Mouse (Mus musculus) lung, postnatal 10 days (tissue): ENCODE results near the gene Ly9.
A peak's percentile ranks its signal among the peaks of the same experiment; 100 is the strongest.

Experiments used
- DNase-seq: peaks from one replicate; pipeline ENCODE4 v3.0.0; 2021

The Ly9 gene

GRCm38 (mm10) chr1:171568436-171568835 lies 38.8 kb downstream of the Ly9 start:
- no peak for DNase-seq

DNA sequence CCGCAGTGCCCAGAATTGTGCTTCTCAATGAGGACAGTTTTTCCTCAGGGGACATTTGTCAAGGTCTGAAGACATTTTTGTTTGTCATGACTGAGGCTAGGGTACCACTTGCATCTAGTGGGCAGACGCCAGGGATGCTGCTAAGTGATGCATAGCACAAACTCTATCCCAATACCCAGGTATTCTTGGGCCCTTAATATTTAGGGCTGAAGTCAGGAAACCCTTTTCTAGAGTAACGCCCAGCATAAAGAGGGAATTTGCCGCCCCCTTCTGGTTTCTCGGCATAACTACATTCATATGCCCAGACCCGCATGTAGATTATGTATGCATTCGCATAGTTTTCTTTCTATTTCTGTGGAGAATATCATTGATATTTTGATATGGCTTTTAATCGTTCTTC lies 40.4 kb downstream of the Ly9 start:
- DNase-seq = peak; percentile 61

DNA sequence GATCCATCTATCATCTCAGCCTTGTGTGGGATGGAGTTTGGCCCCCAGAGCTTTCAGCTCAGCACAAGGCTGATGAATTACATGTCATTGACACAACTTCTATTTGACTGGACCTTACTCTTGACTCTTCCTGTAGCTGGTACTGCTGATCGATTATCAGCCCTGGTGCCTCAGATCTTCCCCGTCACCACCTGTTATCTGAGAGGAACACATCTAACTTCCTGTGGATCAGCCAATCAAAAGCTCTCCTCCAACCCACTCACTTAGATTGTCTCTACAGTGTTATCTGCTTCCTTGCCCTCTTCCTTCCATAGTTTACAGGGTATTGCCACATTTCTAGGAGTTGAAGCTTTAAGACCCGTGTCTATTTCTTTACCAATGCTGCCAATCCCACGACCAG lies 41.3 kb downstream of the Ly9 start:
- no peak for DNase-seq

GRCm38 (mm10) chr1:171564247-171564646 lies 43.0 kb downstream of the Ly9 start:
- peak; percentile 37 for DNase-seq

- no peak for DNase-seq
Observed at GRCm38 (mm10) chr1:171563042-171563441, 44.2 kb downstream of the Ly9 start.

- DNase-seq = no peak
Observed at GRCm38 (mm10) chr1:171561639-171562225, 45.5 kb downstream of the Ly9 start.

DNA sequence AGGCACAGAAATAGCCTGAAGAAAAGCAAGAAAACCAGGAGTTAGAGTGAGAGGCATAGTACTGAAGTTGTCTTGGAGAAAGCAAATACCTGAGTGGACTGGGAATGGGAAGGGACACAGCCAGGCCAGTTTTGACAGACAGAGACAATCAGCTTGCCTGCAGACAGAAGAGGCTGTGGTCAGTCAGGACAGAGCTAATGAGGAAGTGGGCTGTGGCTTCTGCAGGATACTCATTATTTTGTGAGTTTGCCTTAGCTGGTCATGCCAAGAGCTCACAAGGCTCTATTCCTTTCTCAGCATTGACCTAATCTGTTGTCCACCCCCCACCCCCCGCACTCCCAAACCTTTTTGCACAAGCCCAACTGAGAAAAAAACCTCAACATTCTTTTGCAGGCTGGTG lies 46.0 kb downstream of the Ly9 start:
- no peak for DNase-seq

GRCm38 (mm10) chr1:171560262-171560661 lies 46.9 kb downstream of the Ly9 start:
- DNase-seq = no peak

DNA sequence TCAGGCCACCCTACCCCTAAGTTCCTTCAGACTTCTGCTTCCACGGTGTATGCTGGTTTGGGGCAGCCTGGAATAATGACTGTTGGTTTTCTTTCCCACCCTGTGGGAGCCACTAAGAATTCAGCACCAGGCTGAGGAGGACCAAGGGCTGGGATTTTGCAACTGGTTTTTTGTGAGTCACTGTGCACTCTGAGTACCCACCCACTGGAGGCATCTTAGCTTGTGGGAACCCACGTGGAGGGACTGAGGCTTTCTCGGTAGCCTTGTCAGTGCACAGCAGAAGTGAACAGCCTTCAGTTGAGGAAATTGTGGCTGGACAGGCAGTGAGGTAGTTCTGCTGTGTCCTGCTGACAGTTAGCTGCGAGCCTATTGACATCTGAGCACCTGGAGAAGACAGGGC lies 48.3 kb downstream of the Ly9 start, which contains the start of gene Cd244a:
TSS of gene Cd244a (plus strand) at position 296 of the 400 bp plus-strand sequence.
- DNase-seq = peak; percentile 11

DNA sequence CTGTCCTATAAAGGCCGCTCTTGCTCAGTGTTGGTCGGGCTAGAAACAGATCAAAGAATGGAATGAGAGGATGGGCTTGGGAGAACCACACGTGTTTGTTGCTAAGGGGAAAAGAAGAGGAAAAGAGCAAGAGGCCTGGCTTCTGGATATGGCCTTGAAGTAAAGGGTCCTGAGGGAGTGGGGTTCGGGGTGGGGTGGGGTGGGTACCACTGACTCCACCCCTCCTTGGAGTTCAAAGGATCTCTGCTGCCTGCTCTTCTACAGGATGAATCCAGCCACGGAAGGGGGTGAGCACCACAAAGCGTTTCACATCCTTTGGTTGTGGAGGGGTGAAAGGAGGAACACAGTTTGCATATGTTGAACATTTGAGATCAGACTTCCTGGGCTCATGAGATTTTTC lies 48.8 kb downstream of the Ly9 start:
- DNase-seq = no peak

GRCm38 (mm10) chr1:171556366-171556765 lies 50.8 kb downstream of the Ly9 start:
- DNase-seq = no peak

GRCm38 (mm10) chr1:171553359-171554341 lies 53.6 kb downstream of the Ly9 start:
- no peak for DNase-seq

GRCm38 (mm10) chr1:171552230-171552629 lies 55.0 kb downstream of the Ly9 start:
- no peak for DNase-seq

- no peak for DNase-seq
Observed at GRCm38 (mm10) chr1:171551326-171551725, 55.9 kb downstream of the Ly9 start.

- no peak for DNase-seq
Observed at GRCm38 (mm10) chr1:171540694-171541093, 66.5 kb downstream of the Ly9 start.
